Mouse (Mus musculus): ENCODE data around the gene Gm29776.

Gm29776 gene

DNA sequence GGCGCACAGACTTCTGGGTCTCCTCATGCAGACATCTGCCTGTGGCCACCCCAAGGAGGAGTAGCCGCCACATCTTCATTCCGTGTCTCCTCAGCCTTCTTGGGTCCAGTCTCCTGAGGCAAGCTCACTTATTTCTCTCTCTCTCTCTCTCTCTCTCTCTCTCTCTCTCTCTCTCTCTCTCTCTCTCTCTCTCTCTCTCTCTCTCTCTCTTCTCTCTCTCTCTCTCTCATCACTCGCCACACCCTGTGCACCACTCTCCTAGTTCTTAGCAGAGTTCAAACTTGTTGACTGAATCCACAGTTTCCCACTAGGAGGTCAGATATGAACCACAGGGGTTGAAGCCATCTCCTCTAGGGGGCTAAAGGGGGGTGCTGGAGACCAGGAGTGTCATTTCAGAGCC, at the start of gene Gm29776:
TSS of gene Gm29776 (minus strand) at position 101 of the 400 bp plus-strand sequence.
- no peak for DNase-seq

DNA sequence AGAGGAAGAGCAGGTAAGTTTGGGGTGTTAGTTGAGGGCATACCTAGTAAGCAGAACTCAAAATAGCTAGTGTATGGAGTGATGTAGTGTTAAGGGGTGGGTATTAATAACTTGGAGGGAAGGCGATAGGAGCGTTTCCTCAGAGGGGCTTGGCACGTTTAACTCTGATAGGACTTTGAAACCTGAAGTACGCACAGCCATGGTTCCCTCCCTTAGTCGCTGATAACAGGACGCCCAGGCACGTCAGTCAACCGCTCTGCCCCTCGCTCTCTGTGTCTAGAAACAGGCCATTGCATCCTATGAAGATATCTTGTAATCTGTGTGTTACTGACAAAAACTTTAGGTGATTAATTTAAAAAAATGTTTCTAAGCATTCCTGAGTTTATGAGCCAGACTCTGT, 47.4 kb upstream of the Gm29776 start:
- DNase-seq: peak; percentile 53

DNA sequence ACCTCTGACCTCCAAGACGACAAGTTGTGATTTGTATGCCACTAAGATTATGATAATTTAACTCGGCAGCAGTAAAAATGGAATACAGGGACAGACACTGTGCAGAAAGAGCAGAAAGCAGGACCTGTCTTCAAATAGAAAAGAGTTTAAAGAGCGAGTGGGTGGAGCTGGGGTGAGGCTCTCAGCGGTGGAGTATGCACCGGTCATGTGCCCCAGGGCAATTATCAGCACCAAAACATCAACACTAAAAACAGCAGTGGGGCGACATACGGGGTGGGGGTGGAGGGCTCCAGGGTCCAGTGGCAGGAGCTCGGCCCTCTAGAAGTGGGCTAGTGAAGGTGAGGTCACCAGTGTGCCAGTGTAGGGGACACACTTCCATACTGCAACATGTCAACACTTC, 45.8 kb upstream of the Gm29776 start:
- DNase-seq: no peak

- no peak for DNase-seq
These were observed 43.7 kb upstream of the Gm29776 start for GRCm38 (mm10) chr14:54742375-54742774.

DNA sequence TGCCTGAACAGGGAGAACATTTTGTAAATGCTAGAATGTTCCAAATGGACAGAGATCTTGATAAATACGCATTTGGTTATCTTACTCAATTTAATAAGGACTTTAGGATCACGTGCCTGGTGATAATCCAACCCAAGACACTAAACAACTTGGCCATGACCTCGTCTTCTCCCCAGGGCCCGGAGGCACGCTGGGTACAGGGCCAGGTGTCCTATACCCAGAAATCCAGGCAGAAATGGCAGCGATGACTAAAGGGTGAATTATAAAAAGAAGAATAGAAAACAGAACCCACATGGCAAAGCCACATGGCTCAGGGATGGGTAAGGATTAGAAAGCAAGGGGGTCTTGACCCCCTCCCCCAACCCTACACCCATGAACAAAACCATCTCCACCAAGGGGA, 43.1 kb upstream of the Gm29776 start:
- peak; percentile 57 for DNase-seq

DNA sequence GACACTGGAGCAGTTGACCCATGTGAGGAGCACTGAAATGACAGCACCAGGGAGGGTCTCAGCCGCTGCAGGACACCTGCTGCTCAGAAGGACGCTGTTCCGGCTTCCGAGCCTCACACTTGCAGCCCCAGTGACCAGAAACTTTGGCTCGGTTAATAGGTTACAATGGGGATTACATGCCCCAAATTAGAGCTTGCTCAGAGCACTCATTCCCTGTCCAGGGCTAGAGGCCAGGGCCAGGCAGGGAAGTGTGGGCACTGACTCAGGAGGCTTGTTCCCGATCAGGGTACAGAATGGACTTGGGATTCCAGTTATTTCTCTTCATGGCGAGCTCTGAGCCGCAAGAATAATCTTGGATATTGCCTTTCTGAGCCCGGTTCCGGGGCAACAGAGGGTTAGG, 39.0 kb upstream of the Gm29776 start:
- DNase-seq: no peak

DNA sequence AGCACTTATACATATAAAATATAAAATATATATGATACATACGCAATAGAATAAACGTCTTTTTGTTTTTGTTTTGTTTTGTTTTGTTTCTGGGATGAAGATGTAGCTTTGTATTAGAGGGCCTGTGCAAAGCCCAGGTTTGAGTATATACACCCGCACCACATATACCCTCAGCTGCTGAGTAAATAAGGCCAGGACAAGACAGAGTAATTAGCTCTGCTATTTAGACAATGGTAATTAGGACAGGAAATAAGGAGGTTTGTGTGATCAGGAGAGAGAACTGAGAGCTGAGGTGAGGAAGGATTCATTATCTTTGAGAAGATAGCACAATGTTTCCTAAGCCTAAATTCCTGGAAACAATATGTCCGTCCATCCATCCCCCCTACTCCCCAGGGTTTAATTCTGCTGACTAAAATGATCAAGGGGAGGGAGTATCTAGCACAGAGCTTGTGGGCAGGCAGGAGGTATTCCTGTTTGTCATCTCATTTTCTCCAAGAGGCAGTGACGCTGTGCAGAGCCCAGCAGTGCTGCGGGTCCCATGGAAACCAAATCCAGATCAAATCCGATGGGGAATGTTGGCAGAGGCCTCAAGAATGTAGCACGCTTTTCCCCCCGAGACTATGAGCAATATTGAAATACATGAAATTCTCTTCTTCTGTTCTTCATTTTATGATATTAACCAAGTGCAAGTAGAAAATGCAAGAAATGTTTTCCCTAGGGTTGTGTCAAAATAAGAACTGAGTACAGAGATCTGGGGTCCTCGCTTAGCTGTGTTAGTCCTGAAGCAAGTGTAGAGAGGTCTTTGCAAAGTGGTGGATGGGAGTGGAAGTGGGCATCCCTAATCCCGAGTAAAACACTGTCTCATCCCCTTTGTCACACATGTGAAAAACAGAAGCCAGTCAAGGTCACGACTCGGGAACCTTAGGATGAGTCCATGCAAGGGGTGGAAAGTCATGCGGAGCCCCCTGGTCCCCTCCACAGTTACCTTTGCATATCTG, 38.2 kb upstream of the Gm29776 start:
- DNase-seq: no peak

- DNase-seq: no peak
These were observed 36.6 kb upstream of the Gm29776 start for GRCm38 (mm10) chr14:54735221-54735620.

DNA sequence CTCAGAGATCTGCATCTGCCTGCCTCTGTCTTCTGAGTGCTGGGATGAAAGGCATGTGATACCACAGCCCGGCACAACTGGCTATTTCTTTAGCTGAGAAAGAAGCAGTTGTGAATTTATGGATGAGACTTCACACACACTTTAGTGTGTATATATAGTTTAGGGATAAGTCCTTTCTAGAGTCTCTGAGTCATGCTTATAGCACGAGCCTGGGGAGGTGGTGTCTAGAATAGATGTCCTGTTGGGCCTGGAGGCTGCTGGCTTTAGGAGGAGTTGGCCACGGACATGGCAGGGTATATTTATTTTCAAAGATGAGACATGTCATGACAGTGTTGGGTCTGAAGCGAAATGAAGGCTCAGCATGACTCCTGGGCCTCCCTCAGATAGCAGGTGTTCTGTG, 35.4 kb upstream of the Gm29776 start:
- DNase-seq: no peak

GRCm38 (mm10) chr14:54732206-54732605, 33.6 kb upstream of the Gm29776 start:
- DNase-seq: no peak

- DNase-seq: no peak
These were observed 31.7 kb upstream of the Gm29776 start for GRCm38 (mm10) chr14:54730305-54730704.

DNA sequence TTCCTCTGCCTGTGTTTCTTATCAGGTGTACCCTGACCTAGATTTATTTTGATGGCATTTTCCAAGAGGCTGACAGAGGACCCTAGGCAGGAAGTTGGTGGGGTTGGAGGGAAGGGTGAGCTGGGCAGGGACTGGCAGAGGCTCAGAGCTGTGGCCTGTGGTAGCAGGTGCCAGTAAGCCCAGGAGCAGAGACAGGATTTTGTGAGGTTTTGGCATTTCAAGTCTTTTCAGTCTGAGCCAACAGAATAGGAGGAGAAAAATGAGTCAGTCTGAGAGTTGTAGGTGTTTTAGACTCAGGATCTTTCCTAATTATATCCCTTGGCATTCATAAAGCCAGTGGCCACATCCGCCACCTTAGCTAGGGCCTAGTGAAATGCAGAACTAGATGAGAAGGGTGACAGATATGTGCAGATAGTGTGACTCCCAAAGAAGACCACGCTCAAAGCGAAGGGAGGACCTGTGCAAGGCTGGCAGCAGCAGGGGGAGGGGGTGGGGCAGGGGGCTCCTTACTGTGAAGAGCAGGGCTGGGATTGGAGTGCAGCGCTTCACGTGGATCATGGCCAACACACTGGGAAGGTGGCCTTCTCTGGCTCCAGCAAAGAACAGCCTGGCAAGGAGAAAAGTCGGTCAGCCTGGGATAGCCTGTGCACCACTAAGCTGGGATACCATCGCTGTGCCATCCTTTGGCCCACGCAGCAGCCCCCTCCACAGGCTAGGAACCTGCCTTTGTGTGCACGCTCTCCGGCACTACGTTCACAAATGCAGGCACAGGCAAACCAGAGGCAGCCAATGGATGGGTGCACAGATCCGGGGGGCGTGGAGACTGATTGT, 30.4 kb upstream of the Gm29776 start:
- no peak for DNase-seq

DNA sequence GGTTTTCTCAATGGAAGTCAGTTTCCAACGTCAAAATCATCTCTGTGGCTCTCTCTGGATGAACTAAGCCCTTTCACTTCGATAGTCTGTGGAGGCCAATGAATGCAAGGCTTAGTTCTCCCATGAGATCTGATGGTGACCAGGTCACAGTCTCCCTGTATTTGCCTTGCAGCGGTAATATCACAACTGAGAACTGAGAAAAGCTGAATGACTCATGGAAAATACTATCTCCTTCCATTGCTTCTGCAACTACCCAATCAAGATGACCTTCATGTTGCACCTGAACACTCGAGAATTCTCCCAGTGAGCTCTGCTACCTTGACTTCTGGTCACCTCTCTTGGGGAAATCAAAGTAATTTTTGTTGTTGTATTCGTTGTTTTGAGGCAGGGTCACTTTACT, 28.9 kb upstream of the Gm29776 start:
- DNase-seq: no peak

- no peak for DNase-seq
These were observed 25.4 kb upstream of the Gm29776 start for GRCm38 (mm10) chr14:54724049-54724448.

DNA sequence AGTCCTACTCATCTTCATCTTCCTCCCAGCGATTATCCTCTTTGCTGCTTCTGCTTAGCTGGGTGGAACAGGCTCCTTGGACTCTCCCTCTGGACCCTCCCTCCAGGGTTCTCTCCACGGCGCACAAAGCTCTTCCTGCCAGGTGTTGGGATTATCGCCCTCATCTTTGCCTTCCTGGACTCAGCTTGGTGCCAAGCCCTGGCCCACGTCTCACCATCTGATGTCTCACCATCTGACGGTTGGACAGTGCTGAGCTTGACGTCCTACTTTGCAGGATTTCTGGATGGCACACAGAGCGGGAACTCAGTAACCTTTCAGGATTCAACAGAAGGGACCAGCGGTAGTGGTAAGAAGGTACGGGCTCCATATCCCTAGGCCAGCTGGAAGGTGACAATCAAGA, 23.1 kb upstream of the Gm29776 start:
- DNase-seq: no peak

DNA sequence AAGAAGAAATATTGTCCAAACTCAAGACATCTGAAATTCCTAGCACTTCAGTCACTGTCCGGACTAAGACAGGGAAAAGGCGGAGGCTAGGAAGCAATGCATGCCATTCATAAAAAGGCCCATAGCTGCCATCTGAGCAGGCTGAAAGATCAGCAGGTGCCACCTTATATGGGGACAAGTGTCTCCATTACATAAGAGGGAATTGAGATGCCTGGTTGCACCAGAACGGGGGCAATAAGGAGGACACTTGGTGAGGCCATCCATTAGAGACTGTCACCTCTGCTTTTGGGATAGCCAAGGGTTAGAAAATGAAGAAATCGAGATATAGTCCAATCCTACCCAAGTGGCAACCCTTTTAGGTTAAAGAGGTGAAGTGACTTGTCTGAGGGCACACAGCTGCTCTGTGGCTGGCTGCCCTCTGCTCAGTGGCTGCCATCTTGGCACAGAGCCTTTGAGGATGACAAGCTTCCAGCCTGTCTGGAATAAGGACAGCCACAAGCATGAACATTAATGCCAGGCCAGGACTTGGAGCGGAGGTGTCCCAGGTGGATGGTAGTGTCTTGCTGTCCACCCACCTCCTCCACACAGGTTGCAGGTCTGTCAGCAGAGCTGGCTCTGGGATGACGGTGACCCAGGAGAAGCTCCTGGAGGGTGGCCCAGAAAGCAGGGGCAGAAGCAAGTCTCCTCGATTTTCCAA, 22.2 kb upstream of the Gm29776 start:
- no peak for DNase-seq

- no peak for DNase-seq
These were observed 21.4 kb upstream of the Gm29776 start for GRCm38 (mm10) chr14:54720041-54720440.

DNA sequence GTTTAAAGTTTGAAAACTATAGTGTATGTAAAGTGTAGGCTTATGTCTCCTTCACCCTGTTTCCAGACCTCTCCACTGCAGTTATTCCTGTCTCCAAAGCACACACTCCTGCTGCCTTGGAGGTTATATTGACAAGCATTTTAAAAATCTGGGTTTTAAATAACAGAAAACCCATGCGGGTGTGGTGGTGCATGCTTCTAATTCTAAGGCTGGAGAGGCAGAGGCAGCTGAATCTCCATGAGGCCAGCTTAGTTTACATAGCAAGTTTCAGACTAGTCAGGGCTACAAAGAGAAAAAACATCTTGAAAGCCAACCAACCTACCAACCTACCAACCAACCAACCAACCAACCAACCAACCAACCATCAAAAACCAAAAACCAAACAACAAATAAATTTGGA, 16.8 kb upstream of the Gm29776 start:
- no peak for DNase-seq

DNA sequence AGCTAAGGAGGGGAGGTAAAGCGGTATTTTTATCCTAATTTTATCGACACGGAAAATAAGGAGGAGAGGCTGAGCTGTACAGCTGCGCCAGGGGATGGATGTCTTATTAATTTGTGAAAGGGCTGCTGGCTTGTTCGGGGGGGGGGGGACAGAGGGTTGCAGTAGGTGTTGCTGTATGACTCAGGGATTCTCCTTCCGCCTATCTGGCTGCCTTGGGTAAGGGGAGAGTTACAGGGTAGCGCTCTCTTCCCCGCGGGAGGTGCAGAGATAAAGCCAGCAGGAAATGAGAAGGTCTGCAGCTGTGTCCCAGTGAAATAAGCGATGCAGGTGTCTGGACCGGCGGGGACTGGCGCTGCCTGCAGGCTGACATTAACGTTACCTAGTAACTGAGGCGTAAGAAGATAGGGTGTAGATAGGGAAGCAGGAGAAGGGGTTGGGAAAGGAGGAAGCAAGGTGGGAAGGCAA, 16.0 kb upstream of the Gm29776 start:
- DNase-seq: peak; percentile 87

GRCm38 (mm10) chr14:54714121-54714520, 15.5 kb upstream of the Gm29776 start:
- peak; percentile 95 for DNase-seq

- DNase-seq: peak; percentile 95
These were observed 14.2 kb upstream of the Gm29776 start for GRCm38 (mm10) chr14:54712861-54713260.

GRCm38 (mm10) chr14:54712074-54712473, 13.4 kb upstream of the Gm29776 start, which contains the start of gene Cebpe:
TSS of gene Cebpe (minus strand) at chr14:54712174.
- DNase-seq: no peak

DNA sequence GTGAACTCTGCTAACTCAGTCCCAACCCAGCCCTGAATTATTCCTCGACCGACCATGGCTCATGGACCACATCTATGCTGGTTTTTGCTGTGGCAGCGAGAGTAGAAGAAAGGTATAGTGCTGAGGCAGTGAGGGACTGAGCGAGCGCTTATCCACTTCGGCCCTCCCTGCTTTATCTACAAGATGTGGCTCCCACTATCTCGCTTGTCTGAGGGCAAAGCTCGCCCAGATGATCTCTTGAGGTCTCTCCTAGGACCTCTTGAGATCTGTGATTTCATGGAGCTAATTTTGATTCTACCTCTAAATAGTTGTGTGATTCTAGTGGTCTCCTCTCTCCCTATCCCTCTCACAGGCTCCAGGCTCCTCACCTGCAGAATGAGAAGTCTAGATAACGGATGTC, 10.4 kb upstream of the Gm29776 start:
- DNase-seq: no peak
